Mouse (Mus musculus) bone marrow, adult 2 months (tissue): ENCODE data around the gene Gm45713. TPM values are rescaled to one million over a fixed set of nuclear protein-coding genes. Genes with fewer than 3 reads are reported as not detected.

Experiments
- H3K27ac ChIP-seq: fragments of 200-500 bp; 2 replicates; pipeline ENCODE4 v1.5.1; 2012; ENCODE audit warnings: low read depth, mild to moderate bottlenecking, control low read depth, inconsistent platforms, low read length; ENCODE audit not compliant: control insufficient read depth, poor library complexity, insufficient read depth
- H3K4me1 ChIP-seq: fragments of 200-500 bp; 2 replicates; pipeline ENCODE4 v1.6.1; 2011; ENCODE audit warnings: low read length; ENCODE audit not compliant: control insufficient read depth, insufficient read depth
- H3K4me3 ChIP-seq: fragments of 200-500 bp; replicated peaks from 2 replicates; pipeline ENCODE3; 2011; ENCODE audit warnings: mild to moderate bottlenecking, low read depth, low read length, control low read depth; ENCODE audit not compliant: control insufficient read depth
- CTCF ChIP-seq: fragments of 200-500 bp; IDR thresholded peaks from 2 replicates; pipeline ENCODE4 v1.5.1; 2011; ENCODE audit warnings: low read length, control low read depth; ENCODE audit not compliant: control insufficient read depth, insufficient read depth
- POLR2A ChIP-seq: fragments of 200-500 bp; IDR thresholded peaks from 2 replicates; pipeline ENCODE4 v1.6.1; 2011; ENCODE audit warnings: low read depth, mild to moderate bottlenecking, control low read depth, low read length, borderline replicate concordance; ENCODE audit not compliant: control insufficient read depth
- WGBS: fragments of 180-500 bp; shearing (Covaris S2); methylation state at CpG from one replicate; pipeline ENCODE4 v1.1.7; 2018; 5-methylcytosine and 5-hydroxymethylcytosine counted together
- polyA plus RNA-seq: library from polyadenylated mRNA; stranded (reverse); fragments of >200 nt; gene quantifications from 2 replicates; pipeline ENCODE4 v1.2.4, GENCODE M21; 2011; ENCODE audit warnings: low replicate concordance; ENCODE audit not compliant: missing spikeins, insufficient read depth, insufficient read length

The Gm45713 gene
- polyA plus RNA-seq, 1 experiment = not detected

DNA sequence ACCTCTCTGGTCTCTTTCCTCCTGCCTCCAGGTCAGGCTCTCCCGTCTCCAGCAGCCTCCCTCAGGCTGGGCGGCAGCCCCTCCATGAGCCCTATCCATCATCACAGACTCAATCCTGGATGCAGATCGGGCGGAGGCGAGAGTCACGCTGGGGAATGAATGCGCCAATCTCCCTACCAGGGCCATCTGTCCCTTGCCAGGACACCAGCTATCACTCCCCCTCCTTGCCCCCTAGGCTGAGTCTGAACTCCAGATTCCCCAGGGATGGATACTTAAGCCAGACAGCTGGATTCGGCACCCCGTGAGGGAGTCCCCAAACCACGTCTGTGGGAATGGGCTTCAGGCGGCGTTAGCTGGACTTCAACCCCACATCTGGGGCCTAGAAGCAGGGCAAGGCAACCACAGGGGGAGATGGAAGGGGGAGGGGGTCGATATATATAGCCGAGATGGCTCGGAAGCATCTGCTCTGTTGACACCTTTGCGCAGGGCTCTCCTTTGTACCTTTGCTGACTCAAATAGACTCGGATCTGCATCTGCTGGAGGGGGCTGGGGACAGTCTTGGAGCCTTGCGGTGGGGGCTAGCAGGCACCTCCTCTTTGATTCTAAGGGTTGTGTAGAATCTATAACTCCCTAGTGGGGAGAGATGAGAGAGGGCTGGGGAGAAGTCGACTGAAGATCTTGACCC, 31.9 kb upstream of the Gm45713 start:
- no peak overlapping the region for H3K4me3 ChIP-seq
- no peak for TF ChIP-seq POLR2A
- no peak for TF ChIP-seq CTCF
- 16% methylated on average over 19 of the region's 19 CpGs for WGBS
- no peaks in the 10 kb centered on the region for H3K4me1 ChIP-seq
- no peak overlapping the region for H3K27ac ChIP-seq

DNA sequence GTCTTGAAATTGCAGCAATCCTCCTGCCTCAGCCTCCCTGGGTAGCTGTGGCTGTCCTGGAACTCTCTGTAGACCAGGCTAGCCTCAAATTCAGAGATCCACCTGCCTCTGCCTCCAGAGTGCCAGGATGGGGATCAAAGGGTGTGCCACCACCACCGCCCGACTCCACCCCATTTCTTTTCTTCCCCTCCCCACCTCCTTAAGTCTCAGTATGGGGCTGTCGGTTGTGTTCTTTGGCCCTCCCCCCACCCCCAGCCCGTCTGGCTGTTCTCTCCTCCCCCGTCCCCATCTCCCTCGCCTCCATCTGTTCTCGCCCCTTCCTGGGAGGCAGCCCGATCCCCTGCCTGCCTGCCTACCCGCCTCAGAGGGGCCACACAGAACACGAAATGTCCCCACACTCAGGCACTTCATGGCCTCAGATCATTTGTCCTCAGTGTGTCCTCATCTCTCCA, 30.9 kb upstream of the Gm45713 start:
- H3K4me3 ChIP-seq = no peak overlapping the region
- 31% methylated on average over 10 of the region's 10 CpGs for WGBS
- H3K27ac ChIP-seq = no peak overlapping the region
- H3K4me1 ChIP-seq = no peaks in the 10 kb centered on the region
- TF ChIP-seq CTCF (no peak), POLR2A (no peak)

- 75% methylated on average over 11 of the region's 11 CpGs for WGBS
- H3K4me3 ChIP-seq = no peak overlapping the region
Measured at GRCm38 (mm10) chr7:45165701-45166100, 29.7 kb upstream of the Gm45713 start.

DNA sequence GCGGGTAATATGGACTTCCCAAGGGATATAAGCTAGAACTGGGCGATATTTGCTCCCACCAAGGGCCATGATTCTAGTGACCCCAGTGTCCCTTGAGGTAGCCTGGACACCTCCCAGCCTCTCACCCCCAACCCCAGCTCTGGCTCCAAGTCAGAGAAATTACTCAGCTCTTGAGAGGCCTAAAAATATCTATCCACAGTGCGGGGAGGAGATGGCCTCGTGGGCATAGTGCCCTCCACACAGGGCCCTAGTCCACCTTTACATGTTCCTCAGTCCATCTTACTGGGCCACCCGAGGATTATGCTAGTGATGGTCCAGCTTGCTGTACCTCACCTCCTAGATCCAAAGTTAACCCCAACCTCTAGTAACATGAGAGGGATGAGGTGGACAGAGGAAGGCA, 28.8 kb upstream of the Gm45713 start:
- WGBS = 64% methylated on average over 5 of the region's 5 CpGs

More at GRCm38 (mm10) chr7:45165701-45166100, 29.7 kb upstream of the Gm45713 start:
- TF ChIP-seq POLR2A = no peak
- TF ChIP-seq CTCF = no peak
- Histone ChIP-seq H3K27ac (no peak overlapping the region), H3K4me1 (no peaks in the 10 kb centered on the region)

GRCm38 (mm10) chr7:45163735-45164490, 27.9 kb upstream of the Gm45713 start, which contains the start of gene Slc17a7:
Gene Slc17a7 (plus strand): TSS chr7:45163949.
- no peaks in the 10 kb centered on the region for H3K4me1 ChIP-seq
- H3K27ac ChIP-seq = no peak within 1 kb of the TSS
- TF ChIP-seq POLR2A (no peak), CTCF (no peak)
- H3K4me3 ChIP-seq = no peak within 1 kb of the TSS
- 5% methylated on average over 41 of the region's 41 CpGs for WGBS

More for the DNA sequence above, 28.8 kb upstream of the Gm45713 start:
- H3K4me1 ChIP-seq = no peaks in the 10 kb centered on the region
- H3K4me3 ChIP-seq = no peak overlapping the region
- no peak overlapping the region for H3K27ac ChIP-seq
- no peak for TF ChIP-seq CTCF

GRCm38 (mm10) chr7:45162996-45163615, 27.1 kb upstream of the Gm45713 start:
- no peak overlapping the region for H3K4me3 ChIP-seq
- no peaks in the 10 kb centered on the region for H3K4me1 ChIP-seq
- no peak overlapping the region for H3K27ac ChIP-seq
- no peak for TF ChIP-seq POLR2A
- TF ChIP-seq CTCF = no peak
- WGBS = 74% methylated on average over 9 of the region's 9 CpGs

DNA sequence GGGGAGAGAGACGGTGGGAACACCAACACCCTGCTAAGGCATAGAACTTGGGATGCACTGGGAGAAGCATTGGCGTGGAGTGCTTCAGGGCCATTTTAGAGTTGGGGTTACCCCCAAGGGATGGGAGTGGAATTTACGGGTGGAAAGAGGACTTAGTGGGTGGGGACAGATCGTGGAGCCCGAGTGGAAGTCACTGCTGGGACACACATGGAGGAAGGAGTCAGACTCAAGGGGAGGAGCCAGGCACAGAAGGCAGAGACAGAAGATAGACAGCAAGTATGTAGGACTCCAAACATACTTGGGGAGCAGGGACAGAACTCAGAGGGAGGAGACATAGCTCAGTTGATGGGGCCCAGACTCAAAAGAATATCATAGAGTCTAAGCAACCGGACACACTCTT, 26.5 kb upstream of the Gm45713 start:
- 27% methylated on average over 6 of the region's 6 CpGs for WGBS

More for the DNA sequence above, 26.5 kb upstream of the Gm45713 start:
- no peak for TF ChIP-seq POLR2A
- H3K4me1 ChIP-seq = no peaks in the 10 kb centered on the region
- no peak overlapping the region for H3K4me3 ChIP-seq
- no peak overlapping the region for H3K27ac ChIP-seq
